In the genomic region with DNA sequence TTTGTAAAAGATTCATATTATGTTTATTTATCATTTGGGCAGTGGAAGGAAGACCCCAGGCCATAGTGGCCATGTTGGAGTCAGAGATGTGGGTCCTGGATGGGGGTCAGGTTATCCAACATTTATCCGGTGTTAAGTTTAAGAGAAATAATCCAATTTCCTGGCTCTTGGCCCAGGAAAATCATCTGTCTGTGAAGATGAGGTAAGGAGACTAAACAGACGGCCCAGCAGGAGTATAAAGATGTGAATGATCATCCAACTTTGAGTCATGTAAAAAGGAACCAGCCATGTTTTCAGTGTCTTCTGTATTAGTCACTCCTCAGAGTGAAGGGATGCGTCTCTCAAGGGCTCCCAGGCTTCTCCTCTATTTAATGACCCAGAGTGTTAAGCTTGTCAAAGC, we compare ENCODE assay signal across 18 mouse cellular contexts.
"Had no signal": no experiment of that assay in that cellular context is flagged by ENCODE, and none has a peak within 500 bp of the region (broad histone marks: within the 10 kb centered on the region; RNA-seq: fewer than 3 reads in every experiment).

No protein-coding gene starts in this region.

- H3K9ac ChIP-seq: liver, postnatal 0 days; lung, embryonic 15.5 days; midbrain, embryonic 13.5 days; neural tube, embryonic 12.5 days; stomach, embryonic 15.5 days had no signal

- H3K27ac ChIP-seq: lung, embryonic 15.5 days; macrophage; midbrain, embryonic 13.5 days; neural tube, embryonic 12.5 days; stomach, embryonic 15.5 days; stomach, postnatal 0 days had no signal

- H3K4me1 ChIP-seq: lung, embryonic 15.5 days; megakaryocyte, embryonic 14.5 days; neural tube, embryonic 12.5 days; stomach, embryonic 15.5 days had no signal

- DNase-seq: liver, postnatal 0 days; lung, adult 2 months; lung, postnatal 14 days; lung, postnatal 36 days; right cerebral cortex, postnatal 14 days; thymus, adult 2 months; thymus, postnatal 25 days; thymus, postnatal 4 days had no signal

- ATAC-seq: liver, postnatal 0 days; lung, postnatal 0 days; midbrain, embryonic 13.5 days; midbrain, embryonic 16.5 days had no signal

- H3K4me3 ChIP-seq: lung, embryonic 15.5 days; megakaryocyte, embryonic 14.5 days; midbrain, embryonic 13.5 days; neural tube, embryonic 12.5 days; stomach, embryonic 15.5 days had no signal

- H3K9me3 ChIP-seq: lung, embryonic 15.5 days; midbrain, embryonic 13.5 days; neural tube, embryonic 12.5 days; stomach, embryonic 15.5 days had no signal

- H3K4me2 ChIP-seq: lung, embryonic 15.5 days; midbrain, embryonic 11.5 days; midbrain, embryonic 13.5 days; neural tube, embryonic 12.5 days; stomach, embryonic 15.5 days had no signal

- H3K27me3 ChIP-seq: lung, embryonic 15.5 days; megakaryocyte, embryonic 14.5 days; midbrain, embryonic 13.5 days; neural tube, embryonic 12.5 days; stomach, embryonic 15.5 days had no signal

- H3K36me3 ChIP-seq: lung, embryonic 15.5 days; midbrain, embryonic 13.5 days; neural tube, embryonic 12.5 days; stomach, embryonic 15.5 days had no signal
